Mouse (Mus musculus): ENCODE data around the gene Ncapd2. TPM values are rescaled to one million over a fixed set of nuclear protein-coding genes. Genes with fewer than 3 reads are reported as not detected.

Ncapd2 gene
- total RNA-seq (2012; rRNA removed) (140 and 147 TPM in 2 replicates), total RNA-seq (2014; rRNA removed) (78.3 and 79.6 TPM in 2 replicates), polyA plus RNA-seq (2012; ENCODE audit: insufficient read length, low read depth) (263 and 301 TPM in 2 replicates)

GRCm38 (mm10) chr6:125191332-125192015 lies at the start of gene Ncapd2, which contains the start of gene Mrpl51:
Ncapd2 (minus strand) TSS chr6:125191701.
Mrpl51 (plus strand) TSS chr6:125191801.
- Histone ChIP-seq H3K9ac (ENCODE audit: insufficient read depth, low read depth) (peak within 1 kb of the TSS; percentile 93), H3K4me1 (ENCODE audit: control insufficient read depth in 1 of 2, insufficient read depth in 2 of 2) (peaks cover 0 to 21% of the 10 kb centered on the region in 2 experiments; a peak in 2 of 4 replicates), H3K79me2 (replicated peaks; ENCODE audit: control insufficient read depth, extremely low read depth, insufficient read depth, poor library complexity, severe bottlenecking) (peaks cover 39% of the 10 kb centered on the region), H3K4me2 (ENCODE audit: insufficient read depth, low read depth, poor library complexity, severe bottlenecking) (peak within 1 kb of the TSS; percentile 96), H3K27me3 (replicated peaks) (no peaks in the 10 kb centered on the region), H3K9me3 (replicated peaks; ENCODE audit: low read length) (no peaks in the 10 kb centered on the region), H3K36me3 (replicated peaks in 1 of 2; ENCODE audit: control insufficient read depth in 1 of 2, insufficient read depth in 1 of 2, low read length in 1 of 2) (peaks cover 31 to 52% of the 10 kb centered on the region in 2 experiments), H3K27ac (ENCODE audit: insufficient read depth, low read depth) (peak within 1 kb of the TSS; percentile 97), H3K4me3 (replicated peaks in 1 of 3; ENCODE audit: low read depth in 2 of 3, low read length in 2 of 3, poor library complexity in 1 of 3) (peak within 1 kb of the TSS; percentile 87 to 100 (median 95))
- TF ChIP-seq POLR2A (IDR thresholded peaks at IDR 0.05; ENCODE audit: low read depth, low read length) (peak; percentile 92), ZKSCAN1 (IDR thresholded peaks at IDR 0.05; ENCODE audit: borderline replicate concordance, low read depth, low read length) (no peak), SIN3A (IDR thresholded peaks at IDR 0.05; ENCODE audit: low read length) (peak; percentile 85), NELFE (IDR thresholded peaks at IDR 0.05; ENCODE audit: low read depth, low read length) (peak; percentile 66), TCF12 (IDR thresholded peaks at IDR 0.05; ENCODE audit: low read depth, low read length) (no peak), CHD2 (IDR thresholded peaks at IDR 0.05; ENCODE audit: low read length) (peak; percentile 86), POLR2AphosphoS2 (IDR thresholded peaks at IDR 0.05; ENCODE audit: low read depth, low read length) (peak; percentile 89), CTCF (conservative IDR thresholded peaks at IDR 0.05 in 1 of 2, IDR thresholded peaks at IDR 0.05 in 1 of 2; ENCODE audit: low read depth in 2 of 2, low read length in 2 of 2) (no peak), BHLHE40 (IDR thresholded peaks at IDR 0.05; ENCODE audit: low read depth, low read length) (no peak), TBP (conservative IDR thresholded peaks at IDR 0.05; ENCODE audit: low read depth, low read length) (no peak; the same call in 1 of the 2 replicates), KAT2A (IDR thresholded peaks at IDR 0.05; ENCODE audit: insufficient replicate concordance, low read length) (0 out of 2 replicates have a peak, but pooled peaks have one; percentile 66), MXI1 (IDR thresholded peaks at IDR 0.05; ENCODE audit: low read depth, low read length) (peak; percentile 83), MYC (IDR thresholded peaks at IDR 0.05; ENCODE audit: low read depth, low read length) (peak; percentile 85), HCFC1 (IDR thresholded peaks at IDR 0.05; ENCODE audit: low read depth, low read length) (no peak), MAX (IDR thresholded peaks at IDR 0.05; ENCODE audit: low read length) (peak; percentile 54), E2F4 (IDR thresholded peaks at IDR 0.05; ENCODE audit: insufficient replicate concordance, low read depth, low read length) (peak; percentile 90; the same call in 1 of the 2 replicates), NRF1 (IDR thresholded peaks at IDR 0.05; ENCODE audit: low read depth, low read length) (peak; percentile 76), CHD1 (IDR thresholded peaks at IDR 0.05; ENCODE audit: low read depth, low read length) (peak; percentile 85; the same call in 1 of the 2 replicates), IRF4 (IDR thresholded peaks at IDR 0.05; ENCODE audit: low read depth, low read length) (peak; percentile 50), ETS1 (conservative IDR thresholded peaks at IDR 0.05; ENCODE audit: low read depth, low read length) (no peak)
- dilution Hi-C loops (cut with MboI; ENCODE audit: extremely low pct_ligation_motif_present, extremely low pct_unique_long_range_greater_than_20kb, low sequenced_read_pairs) (no loop called here), in situ Hi-C loops (cut with MboI; ENCODE audit: low pct_ligation_motif_present, low pct_unique_long_range_greater_than_20kb, low sequenced_read_pairs) (no loop called here)
- DNase-seq (ENCODE audit: extremely low read depth), result peak; percentile 97

All from CH12.LX (cell line).